Mouse (Mus musculus) lung, postnatal 0 days (tissue): ENCODE measurements at regions not wholly inside any gene's neighbourhood (a gene's known extent, or its start where the extent isn't known, plus 50 kb on each side); places are given as distances from the start of the nearest gene placed in this dataset.

Source experiments
- ATAC-seq: fragments of 200-750 bp; cut with Nextera tagmentation; 2 replicates; pipeline ENCODE4 v1.8.0; 2017; ENCODE audit warnings: moderate library complexity
- DNase-seq: peaks from one replicate; pipeline ENCODE4 v3.0.0-alpha.2; 2016; ENCODE audit warnings: low spot score
- H3K27ac ChIP-seq: fragments of 300-500 bp; sonication (generic); 2 replicates; pipeline ENCODE4 v1.5.1; 2014; ENCODE audit warnings: antibody characterized with exemption, mild to moderate bottlenecking, low read length, mixed read lengths
- H3K27me3 ChIP-seq: fragments of 300-500 bp; sonication (generic); replicated peaks from 2 replicates; pipeline ENCODE4 v1.6.1; 2014; ENCODE audit warnings: low read length, mixed read lengths; ENCODE audit not compliant: insufficient read depth
- H3K36me3 ChIP-seq: fragments of 300-500 bp; sonication (generic); 2 replicates; pipeline ENCODE4 v1.6.1; 2014; ENCODE audit warnings: low read length, mixed read lengths; ENCODE audit not compliant: insufficient read depth
- H3K4me1 ChIP-seq: fragments of 300-500 bp; sonication (generic); 2 replicates; pipeline ENCODE4 v1.6.1; 2014; ENCODE audit warnings: antibody characterized with exemption, low read depth, low read length, mixed read lengths; ENCODE audit not compliant: insufficient read depth
- H3K4me2 ChIP-seq: fragments of 300-500 bp; sonication (generic); replicated peaks from 2 replicates; pipeline ENCODE4 v1.6.1; 2014; ENCODE audit warnings: low read depth, mild to moderate bottlenecking, low read length, moderate library complexity, mixed read lengths
- H3K4me3 ChIP-seq: fragments of 300-500 bp; sonication (generic); 2 replicates; pipeline ENCODE4 v1.5.1; 2014; ENCODE audit warnings: low read depth, low read length
- H3K9ac ChIP-seq: fragments of 300-500 bp; sonication (generic); replicated peaks from 2 replicates; pipeline ENCODE4 v1.6.1; 2014; ENCODE audit warnings: low read depth, mild to moderate bottlenecking
- H3K9me3 ChIP-seq: fragments of 300-500 bp; sonication (generic); 2 replicates; pipeline ENCODE4 v1.6.1; 2016; ENCODE audit warnings: low read length, mixed read lengths
- CTCF ChIP-seq: IDR thresholded peaks from 2 replicates; pipeline ENCODE4 v1.5.1; 2016; ENCODE audit warnings: antibody characterized with exemption, mild to moderate bottlenecking
- EP300 ChIP-seq: IDR thresholded peaks from 2 replicates; pipeline ENCODE4 v1.6.1; 2016; ENCODE audit warnings: antibody characterized with exemption, mild to moderate bottlenecking, control low read depth
- WGBS: fragments of 180-500 bp; shearing (Covaris S2); extraction: QIAGEN DNeasy Blood & Tissue Kit; methylation state at CpG from one replicate; pipeline ENCODE4 v1.1.7; 2014; 5-methylcytosine and 5-hydroxymethylcytosine counted together

DNA sequence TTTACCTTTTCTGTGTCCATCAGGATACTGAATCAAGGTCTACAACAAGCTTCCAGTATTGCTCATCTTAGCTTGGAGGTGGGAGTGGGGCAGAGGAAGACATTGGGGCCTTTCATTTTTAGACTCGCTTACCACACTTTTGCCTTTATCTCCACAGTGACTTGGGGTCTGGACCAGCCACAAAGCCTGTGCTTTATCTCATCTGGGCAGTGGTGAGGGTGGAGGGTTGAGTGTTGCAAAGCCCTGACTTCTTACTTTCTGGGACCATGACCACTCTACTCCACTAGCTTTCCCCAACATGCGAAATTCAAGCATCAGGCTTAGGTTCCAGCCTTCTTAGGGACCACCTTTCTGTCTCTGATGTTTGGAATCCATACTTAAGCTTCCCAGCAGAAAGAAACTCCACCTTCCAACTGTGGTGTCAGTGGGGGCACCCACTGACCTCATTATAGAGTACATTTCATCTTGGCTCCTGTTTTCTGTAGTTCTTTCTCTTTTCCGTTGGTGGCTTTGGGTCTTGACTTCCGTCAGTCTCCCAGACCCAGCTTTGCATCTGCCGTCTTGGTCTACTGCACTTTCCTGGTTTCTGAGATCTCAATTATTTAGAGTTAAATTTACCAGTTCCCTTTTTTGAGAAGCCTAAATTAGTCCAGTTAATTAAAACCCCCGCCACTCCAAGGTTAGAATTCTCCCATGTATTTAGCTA lies 80.5 kb downstream of the Gm815 start:
- no peaks in the 10 kb centered on the region for H3K9me3 ChIP-seq
- no peak overlapping the region for H3K4me3 ChIP-seq
- no peaks in the 10 kb centered on the region for H3K27me3 ChIP-seq
- ATAC-seq (no peak), DNase-seq (no peak)
- TF ChIP-seq EP300 (no peak), CTCF (no peak)
- H3K4me2 ChIP-seq = no peak overlapping the region
- no peaks in the 10 kb centered on the region for H3K4me1 ChIP-seq
- H3K27ac ChIP-seq = no peak overlapping the region
- 90% methylated on average over 6 of the region's 6 CpGs for WGBS
- no peaks in the 10 kb centered on the region for H3K36me3 ChIP-seq
- H3K9ac ChIP-seq = no peak overlapping the region

DNA sequence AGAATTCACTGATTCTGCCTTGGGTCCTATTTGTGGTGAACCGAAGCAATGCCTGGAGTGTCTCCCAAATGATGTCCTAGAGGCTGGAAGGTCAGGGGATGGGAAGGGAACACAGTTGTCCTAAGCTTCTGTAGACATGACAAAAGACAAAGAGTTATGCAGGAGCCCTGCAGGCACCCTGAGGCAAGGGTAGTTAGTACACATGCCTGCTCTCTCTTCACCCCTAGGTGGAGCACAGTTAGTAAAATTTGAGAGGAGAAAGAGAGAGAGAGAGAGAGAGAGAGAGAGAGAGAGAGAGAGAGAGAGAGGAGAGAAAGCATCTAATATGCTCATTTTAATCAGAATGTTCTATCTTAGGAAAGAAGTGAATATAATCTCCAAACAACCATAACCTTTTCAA lies 87.4 kb downstream of the Gm815 start:
- Histone ChIP-seq H3K4me1 (no peaks in the 10 kb centered on the region), H3K27me3 (no peaks in the 10 kb centered on the region), H3K4me2 (no peak overlapping the region), H3K9me3 (no peaks in the 10 kb centered on the region), H3K36me3 (no peaks in the 10 kb centered on the region), H3K9ac (no peak overlapping the region), H3K27ac (no peak overlapping the region), H3K4me3 (no peak overlapping the region)
- 89% methylated on average over 1 of the region's 1 CpGs for WGBS
- TF ChIP-seq EP300 (no peak), CTCF (peak; percentile 58)
- DNase-seq (peak; percentile 54), ATAC-seq (no peak)

DNA sequence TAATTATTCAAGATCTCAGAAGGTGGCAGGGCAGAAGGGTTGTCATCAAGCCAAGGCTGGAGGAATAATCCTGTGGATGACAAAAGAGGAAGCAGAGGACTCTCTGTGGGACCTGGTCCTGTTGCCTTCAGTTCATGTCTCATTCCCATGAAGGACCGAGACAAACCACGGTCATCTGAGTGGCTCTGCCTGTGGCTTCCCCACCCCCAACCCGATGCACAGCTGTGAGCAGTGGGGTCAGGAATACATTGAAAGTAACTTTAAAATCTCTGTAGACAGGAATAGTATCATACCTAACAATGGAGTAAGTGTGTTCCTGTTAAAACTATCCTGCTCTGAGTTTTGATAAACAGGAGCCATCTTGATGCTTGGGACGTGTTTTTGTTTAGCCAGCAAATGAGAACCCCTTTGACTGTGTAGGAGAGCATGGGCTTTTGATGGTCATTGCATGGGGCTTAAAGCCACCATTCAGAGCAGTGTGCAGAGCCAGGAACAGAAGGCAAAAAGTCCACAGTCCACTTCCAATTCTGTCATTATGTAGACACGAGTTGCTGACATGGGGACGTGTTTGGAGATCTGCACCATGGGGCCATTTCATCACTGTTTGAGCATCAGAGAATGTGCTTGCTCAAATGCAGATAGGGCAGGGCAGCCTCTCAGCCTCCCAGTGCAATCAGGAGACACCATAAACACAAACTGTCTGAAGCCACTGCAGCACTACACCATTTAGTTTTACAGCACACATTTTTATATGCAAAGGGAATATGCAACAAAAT lies 88.3 kb downstream of the Gm815 start:
- H3K4me1 ChIP-seq = no peaks in the 10 kb centered on the region
- 79% methylated on average over 6 of the region's 6 CpGs for WGBS
- no peak overlapping the region for H3K4me3 ChIP-seq
- peak; percentile 35 for DNase-seq
- no peak overlapping the region for H3K27ac ChIP-seq
- no peak for ATAC-seq
- no peak overlapping the region for H3K9ac ChIP-seq
- H3K36me3 ChIP-seq = no peaks in the 10 kb centered on the region
- no peak overlapping the region for H3K4me2 ChIP-seq
- no peaks in the 10 kb centered on the region for H3K9me3 ChIP-seq
- no peaks in the 10 kb centered on the region for H3K27me3 ChIP-seq
- TF ChIP-seq EP300 (no peak), CTCF (no peak)

DNA sequence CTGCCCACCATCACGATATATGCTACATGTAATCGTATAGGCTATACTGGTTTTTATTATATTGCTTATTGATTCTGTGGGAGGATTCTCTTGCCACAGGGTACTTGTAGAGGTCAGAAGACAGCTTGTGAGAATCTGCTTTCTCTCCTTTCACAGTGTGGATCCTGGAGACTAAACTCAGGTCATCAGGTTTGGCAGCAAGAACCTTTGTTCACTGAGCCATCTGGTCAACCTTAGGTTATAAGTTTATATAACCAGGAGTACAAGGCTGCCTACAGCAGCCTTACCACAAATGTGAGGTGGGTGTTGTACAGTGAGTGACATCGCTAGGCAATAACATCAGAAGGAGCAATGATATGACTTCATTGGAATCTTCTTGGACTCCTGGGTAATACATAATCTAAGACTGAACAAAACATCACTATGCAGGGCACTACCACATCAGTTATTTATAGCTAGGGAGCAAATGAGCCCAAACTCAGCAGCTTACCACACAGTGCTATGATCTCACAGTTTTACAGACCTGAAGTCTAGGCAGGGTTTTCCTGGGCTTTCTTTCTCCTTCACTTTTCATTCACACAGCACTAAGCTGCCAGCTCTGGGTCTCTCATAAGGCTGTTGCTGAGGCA lies 89.0 kb downstream of the Gm815 start:
- no peaks in the 10 kb centered on the region for H3K9me3 ChIP-seq
- no peaks in the 10 kb centered on the region for H3K4me1 ChIP-seq
- H3K4me2 ChIP-seq = no peak overlapping the region
- no peaks in the 10 kb centered on the region for H3K27me3 ChIP-seq
- TF ChIP-seq CTCF = no peak
- no peak for TF ChIP-seq EP300
- H3K27ac ChIP-seq = no peak overlapping the region
- H3K36me3 ChIP-seq = no peaks in the 10 kb centered on the region
- ATAC-seq (no peak), DNase-seq (no peak)
- no peak overlapping the region for H3K4me3 ChIP-seq
- H3K9ac ChIP-seq = no peak overlapping the region
- WGBS = 98% methylated on average over 3 of the region's 3 CpGs

DNA sequence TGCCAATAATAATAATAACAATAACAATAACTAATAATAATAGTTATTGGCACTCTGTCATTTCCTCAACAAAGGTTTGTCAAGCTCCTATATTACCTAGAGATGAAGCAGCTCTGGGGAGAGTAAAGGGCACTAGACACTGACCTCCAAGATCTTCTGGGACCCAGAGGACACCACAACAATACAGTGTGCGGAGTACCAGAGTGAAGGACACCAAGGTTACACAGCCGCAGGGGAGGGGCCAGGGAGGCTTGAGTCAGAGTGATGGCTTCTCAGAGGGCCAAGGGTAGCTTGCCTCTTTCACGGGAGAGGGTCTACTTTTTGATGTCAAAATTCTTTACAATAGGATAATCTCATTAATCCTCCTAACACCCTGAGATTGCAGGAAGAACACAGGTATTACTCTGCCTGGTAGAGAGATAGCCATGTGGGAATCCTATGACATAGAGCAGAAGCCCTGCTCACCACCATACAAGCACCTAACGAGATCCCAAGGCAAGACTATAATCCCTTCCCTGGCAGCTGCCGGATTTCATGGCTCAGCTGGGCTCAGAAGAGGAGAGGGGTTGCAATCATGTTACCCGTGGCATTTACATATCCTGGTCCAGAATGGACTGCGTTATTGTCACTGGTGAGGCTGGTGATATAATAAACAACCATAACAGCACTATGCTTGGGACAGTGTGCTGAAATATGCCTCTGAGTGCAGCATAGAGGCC lies 91.1 kb downstream of the Gm815 start:
- Histone ChIP-seq H3K27me3 (no peaks in the 10 kb centered on the region), H3K4me2 (no peak overlapping the region), H3K4me1 (no peaks in the 10 kb centered on the region), H3K9ac (no peak overlapping the region), H3K27ac (no peak overlapping the region), H3K36me3 (no peaks in the 10 kb centered on the region), H3K9me3 (no peaks in the 10 kb centered on the region), H3K4me3 (no peak overlapping the region)
- no peak for DNase-seq
- no peak for ATAC-seq
- TF ChIP-seq EP300 = no peak
- TF ChIP-seq CTCF = no peak
- 67% methylated on average over 7 of the region's 7 CpGs for WGBS
